Mouse (Mus musculus) retina, adult 2 months (tissue): ENCODE results near the gene Serinc1.

Experiments used
- DNase-seq: peaks from one replicate; pipeline ENCODE4 v3.0.0-alpha.2; 2012; ENCODE audit warnings: low read depth, low spot score

Gene Serinc1

GRCm38 (mm10) chr10:57485908-57486541 lies 46.3 kb downstream of the Serinc1 start, which contains the start of gene Hsf2:
TSS of gene Hsf2 (plus strand) at chr10:57486385.
- peak; percentile 85 for DNase-seq

- DNase-seq: no peak
These were observed 47.6 kb downstream of the Serinc1 start for GRCm38 (mm10) chr10:57484741-57485140.

- no peak for DNase-seq
These were observed 50.6 kb downstream of the Serinc1 start for GRCm38 (mm10) chr10:57481717-57482116.

GRCm38 (mm10) chr10:57477121-57477843 lies 55.0 kb downstream of the Serinc1 start:
- no peak for DNase-seq
